Mouse (Mus musculus): ENCODE data around the gene Odf2l. TPM values are rescaled to one million over a fixed set of nuclear protein-coding genes. Genes with fewer than 3 reads are reported as not detected.

Gene Odf2l
- total RNA-seq, 2 experiments from 2014 or later = 17.1 to 22.7 TPM

GRCm38 (mm10) chr3:145131210-145131868, 13.0 kb downstream of the Odf2l start:
- DNase-seq (ENCODE audit: low spot score in 2 of 2) = peak in 1 of 2 experiments; percentile 49

- no peak for DNase-seq (ENCODE audit: low spot score in 2 of 2)
Observed at GRCm38 (mm10) chr3:145140236-145140635, 21.8 kb downstream of the Odf2l start.

DNA sequence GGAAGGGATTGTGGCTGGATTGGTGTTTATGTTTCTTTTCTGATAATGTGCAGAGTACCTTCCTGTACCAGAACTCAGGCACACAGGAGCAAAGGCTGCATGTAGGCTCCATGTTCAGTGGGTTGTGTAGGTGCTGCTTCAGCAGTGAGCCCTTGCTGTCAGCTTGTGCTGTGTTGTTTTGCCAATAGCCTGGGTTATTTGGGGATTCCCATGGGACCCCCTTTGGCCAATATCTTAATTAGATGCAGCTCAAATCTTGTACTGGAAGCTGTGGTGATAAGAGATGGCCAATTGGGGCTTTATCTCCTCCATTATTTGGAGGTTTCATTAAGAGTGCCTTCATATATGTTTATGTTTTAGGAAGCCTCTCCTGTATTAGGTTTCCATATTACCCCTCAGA, 24.5 kb downstream of the Odf2l start:
- DNase-seq (ENCODE audit: low spot score in 2 of 2) = no peak

DNA sequence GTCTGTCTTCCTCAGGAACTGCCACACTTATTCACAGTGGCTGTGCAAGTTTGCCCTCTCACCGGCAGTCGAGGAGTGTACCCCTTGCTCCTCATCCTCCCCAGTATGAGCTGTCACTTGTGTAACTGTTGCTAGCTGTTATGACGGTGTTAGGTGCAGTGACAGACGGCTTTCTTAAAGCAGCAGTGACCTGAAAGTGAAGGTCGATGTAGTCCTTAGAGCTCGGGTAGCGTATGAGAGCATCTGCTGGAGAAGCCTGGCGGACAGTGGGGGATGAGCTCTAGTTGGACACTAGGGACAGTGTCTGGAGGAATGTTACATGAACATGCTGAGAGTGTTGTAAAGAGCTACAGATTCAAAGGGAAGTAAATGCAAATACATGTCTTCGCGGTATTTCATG, 25.5 kb downstream of the Odf2l start:
- no peak for DNase-seq (ENCODE audit: low spot score in 2 of 2)

DNA sequence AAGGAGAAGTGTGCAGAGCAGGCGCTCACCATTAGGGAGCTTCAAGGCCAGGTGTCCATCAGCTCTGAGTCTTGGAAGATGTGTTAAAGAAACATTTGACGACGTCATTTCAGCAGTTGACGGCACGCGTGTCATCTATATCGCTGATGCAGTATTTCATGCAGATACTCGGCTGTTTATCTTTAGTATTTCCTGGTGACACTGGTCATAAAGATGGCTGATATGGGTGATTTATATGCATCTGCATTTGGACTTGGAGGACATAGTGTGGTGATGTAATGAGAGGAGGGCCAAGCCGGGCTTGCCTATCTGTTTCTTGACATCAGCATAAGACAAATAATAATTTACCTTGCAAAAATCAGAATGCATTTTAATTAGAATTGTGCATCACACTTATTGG, 28.5 kb downstream of the Odf2l start:
- DNase-seq (ENCODE audit: low spot score in 2 of 2) = no peak

- DNase-seq (ENCODE audit: low spot score in 2 of 2) = no peak
Observed at GRCm38 (mm10) chr3:145147483-145147882, 29.1 kb downstream of the Odf2l start.

DNA sequence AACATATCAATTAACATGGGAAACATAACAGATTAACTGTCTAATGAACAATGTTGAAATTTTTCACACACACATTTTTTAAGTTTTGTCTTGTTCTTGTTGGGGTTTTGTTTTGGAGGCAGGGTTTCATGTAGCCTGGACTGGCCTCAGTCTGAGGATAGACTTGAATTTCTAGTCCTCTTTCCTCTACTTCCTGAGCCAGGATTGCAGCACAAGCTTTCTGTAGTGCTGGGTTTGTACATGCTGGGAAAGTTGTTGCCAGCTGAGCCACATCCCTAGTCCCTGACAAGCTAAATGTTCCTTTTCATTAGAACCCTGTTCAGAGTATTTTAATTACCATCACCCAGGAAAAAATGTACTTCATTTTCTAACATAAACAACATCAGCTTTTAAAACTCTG, 29.6 kb downstream of the Odf2l start:
- no peak for DNase-seq (ENCODE audit: low spot score in 2 of 2)

- no peak for DNase-seq (ENCODE audit: low spot score in 2 of 2)
Observed at GRCm38 (mm10) chr3:145151092-145151491, 32.7 kb downstream of the Odf2l start.

GRCm38 (mm10) chr3:145151933-145152332, 33.5 kb downstream of the Odf2l start:
- DNase-seq (ENCODE audit: low spot score in 2 of 2) = no peak

DNA sequence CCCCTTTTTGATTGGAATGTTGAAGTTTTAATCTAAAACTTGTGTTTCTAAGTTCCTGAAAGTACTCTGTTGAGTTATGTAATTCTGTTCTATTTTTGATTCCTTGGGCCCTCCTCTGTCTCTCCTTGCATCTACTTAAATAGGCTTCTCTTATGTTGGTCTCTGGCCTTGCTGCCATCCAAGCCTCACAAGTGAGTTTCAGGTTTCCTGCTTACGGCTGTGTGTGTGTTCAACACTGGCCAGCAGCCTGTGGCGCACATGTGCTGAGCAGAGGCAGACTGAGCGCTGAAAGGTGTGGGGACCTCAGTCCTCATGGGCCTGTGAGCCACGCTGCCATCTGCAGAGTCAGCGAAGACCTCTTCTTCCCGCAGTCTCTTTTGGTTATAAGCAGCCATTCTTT, 38.5 kb downstream of the Odf2l start:
- DNase-seq (ENCODE audit: low spot score in 2 of 2) = no peak

DNA sequence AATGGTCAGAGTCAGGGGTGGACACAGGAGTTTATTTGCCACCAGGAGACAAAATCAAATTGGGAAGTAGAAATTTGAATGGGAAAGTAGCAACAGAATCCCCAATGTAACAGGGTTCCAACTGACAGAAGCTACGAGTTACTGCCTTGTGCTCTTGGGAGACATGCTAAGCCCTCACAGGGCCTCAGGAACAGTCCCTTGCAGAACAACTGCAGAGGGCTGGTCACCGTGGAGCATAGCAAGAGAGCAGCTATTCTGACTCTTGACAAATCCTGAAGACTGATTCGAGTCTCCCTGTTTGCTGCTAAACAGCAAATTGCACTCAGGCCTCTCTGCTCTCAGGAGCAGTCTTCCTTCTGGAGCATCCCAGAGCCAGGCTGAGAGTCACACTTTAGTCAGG, 40.1 kb downstream of the Odf2l start:
- DNase-seq (ENCODE audit: low spot score in 2 of 2) = no peak

GRCm38 (mm10) chr3:145166741-145167140, 48.4 kb downstream of the Odf2l start:
- no peak for DNase-seq (ENCODE audit: low spot score in 2 of 2)

- DNase-seq (ENCODE audit: low spot score in 2 of 2) = no peak
Observed at GRCm38 (mm10) chr3:145167766-145168165, 49.4 kb downstream of the Odf2l start.

GRCm38 (mm10) chr3:145168844-145169696, 50.7 kb downstream of the Odf2l start:
- no peak for DNase-seq (ENCODE audit: low spot score in 2 of 2)

GRCm38 (mm10) chr3:145170028-145170427, 51.6 kb downstream of the Odf2l start:
- no peak for DNase-seq (ENCODE audit: low spot score in 2 of 2)

DNA sequence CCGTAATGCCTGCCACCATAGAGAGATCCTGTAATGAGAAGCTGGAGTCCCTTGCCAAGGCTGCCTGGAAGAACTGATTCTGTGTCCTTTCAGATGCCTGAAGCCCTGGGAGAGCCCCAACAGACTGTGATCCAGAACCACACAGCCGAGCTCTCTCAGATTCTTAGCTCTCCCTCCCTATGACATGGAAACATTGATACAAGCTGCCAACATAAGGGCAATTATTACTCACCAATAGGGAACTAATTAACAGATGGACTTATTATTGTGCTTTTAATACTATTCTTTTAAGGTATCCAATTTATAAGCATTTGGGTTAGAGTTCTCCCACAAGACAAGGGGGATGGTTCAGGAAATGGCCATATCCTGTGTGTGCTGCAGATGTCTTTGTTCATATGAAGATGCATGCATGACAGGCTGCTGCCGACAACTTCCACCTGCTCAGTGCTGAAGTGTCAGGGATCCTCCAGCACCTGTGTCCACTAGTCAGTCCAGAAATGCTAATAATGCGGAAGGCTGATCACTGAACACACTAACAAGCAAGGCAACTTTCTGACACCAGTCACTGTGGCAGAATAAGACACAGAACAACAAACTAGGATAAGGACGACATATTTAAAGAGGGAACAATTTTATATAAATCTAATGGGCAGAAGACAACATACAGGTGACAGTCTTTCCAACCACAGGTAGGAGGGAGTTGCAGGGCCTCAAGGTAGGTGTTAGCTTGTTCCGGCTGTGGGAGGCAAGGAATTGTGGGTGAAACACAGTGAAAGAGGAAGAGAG, 52.4 kb downstream of the Odf2l start:
- DNase-seq (ENCODE audit: low spot score in 2 of 2) = no peak

- no peak for DNase-seq (ENCODE audit: low spot score in 2 of 2)
Observed at GRCm38 (mm10) chr3:145171390-145172060, 53.1 kb downstream of the Odf2l start.

- no peak for DNase-seq (ENCODE audit: low spot score in 2 of 2)
Observed at GRCm38 (mm10) chr3:145184645-145185044, 66.3 kb downstream of the Odf2l start.

DNA sequence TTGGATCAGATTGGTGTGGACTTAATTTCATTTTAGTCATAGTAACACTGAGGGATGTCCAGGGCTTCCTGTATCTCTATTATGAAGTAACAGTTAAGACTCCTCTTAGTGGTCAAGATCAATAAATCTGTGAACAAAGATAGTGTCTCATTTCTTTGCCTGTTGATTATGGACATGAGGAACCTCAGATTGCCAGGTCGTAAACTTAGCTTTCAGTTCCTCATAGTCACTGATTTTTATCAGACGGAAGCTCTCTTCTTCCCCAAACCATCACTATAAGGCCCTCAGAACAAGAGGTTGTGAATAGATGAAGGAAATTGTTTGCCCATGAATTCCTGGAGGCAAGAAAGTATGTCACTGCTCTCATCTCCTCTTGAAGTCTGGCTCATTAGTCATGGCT, 73.6 kb downstream of the Odf2l start:
- no peak for DNase-seq (ENCODE audit: low spot score in 2 of 2)

GRCm38 (mm10) chr3:145195240-145195923, 77.0 kb downstream of the Odf2l start:
- DNase-seq (ENCODE audit: low spot score in 2 of 2) = no peak

GRCm38 (mm10) chr3:145198050-145198449, 79.7 kb downstream of the Odf2l start:
- DNase-seq (ENCODE audit: low spot score in 2 of 2) = no peak
